Mouse (Mus musculus): Measurements from ENCODE around the gene Wdr1.
"Not testable (repeated sequence)": the region's sequence is repeated elsewhere in the genome, so short reads cannot be mapped to it uniquely, and the experiment has no call there.

The Wdr1 gene

DNA sequence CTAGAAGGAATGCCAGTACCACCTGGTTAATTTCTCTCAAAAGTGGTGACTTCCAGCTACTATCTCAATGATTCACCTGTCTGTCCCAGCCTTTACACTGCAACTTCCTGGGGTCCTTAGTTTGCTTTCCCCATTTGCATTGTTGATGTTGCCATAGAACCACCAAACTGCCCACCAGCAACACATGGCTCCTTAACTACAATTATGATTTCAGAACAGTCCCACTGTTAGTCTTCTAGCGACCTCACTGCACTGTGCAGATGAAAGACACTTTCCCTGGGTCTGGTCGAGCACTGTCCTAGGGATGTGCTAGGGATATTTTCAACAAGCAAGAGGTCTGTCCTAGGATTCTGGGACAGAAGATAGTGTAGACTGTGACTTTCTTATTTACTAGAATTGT, at the start of gene Wdr1:
TSS of gene Wdr1 (minus strand) at position 101 of the 400 bp plus-strand sequence.
- DNase-seq, result no peak

DNA sequence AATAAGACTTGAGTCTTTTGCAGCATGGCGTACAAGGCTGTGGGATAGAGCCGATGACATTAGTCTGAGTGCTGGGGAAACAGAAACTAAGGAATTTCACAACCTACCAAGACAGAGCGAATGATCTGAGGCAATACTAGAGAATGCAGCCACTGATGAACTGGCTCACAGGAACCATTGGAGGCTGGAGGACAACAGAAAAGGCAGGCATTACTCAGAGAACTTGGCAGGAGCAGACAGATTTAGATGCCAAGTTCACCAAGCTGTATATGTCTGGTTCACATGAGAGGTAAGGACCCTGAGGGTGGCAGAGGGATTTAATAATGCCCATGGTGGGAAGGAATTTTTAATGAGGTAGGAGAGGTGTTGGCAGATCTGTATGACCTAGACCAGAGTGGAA, 48.1 kb upstream of the Wdr1 start:
- no peak for DNase-seq

DNA sequence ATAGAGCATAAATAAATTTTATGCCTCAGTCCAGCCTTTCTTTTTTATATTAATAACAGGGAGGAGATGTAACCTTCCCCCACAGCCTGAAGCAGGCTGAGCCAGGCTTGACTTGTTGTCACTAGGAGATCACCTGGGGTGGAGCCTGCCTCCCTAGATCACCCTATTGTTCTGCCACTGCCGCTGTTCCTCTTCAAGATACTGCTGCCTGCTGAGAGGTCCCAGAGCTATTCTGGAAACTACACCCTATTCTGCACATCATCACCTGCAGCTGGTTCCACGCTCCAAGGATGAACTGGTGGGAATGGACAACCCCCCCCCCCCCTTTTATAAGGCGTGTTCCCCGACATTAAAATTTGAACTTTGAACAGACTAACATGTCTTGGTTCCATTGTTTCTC, 45.2 kb upstream of the Wdr1 start:
- not testable (repeated sequence) for DNase-seq

DNA sequence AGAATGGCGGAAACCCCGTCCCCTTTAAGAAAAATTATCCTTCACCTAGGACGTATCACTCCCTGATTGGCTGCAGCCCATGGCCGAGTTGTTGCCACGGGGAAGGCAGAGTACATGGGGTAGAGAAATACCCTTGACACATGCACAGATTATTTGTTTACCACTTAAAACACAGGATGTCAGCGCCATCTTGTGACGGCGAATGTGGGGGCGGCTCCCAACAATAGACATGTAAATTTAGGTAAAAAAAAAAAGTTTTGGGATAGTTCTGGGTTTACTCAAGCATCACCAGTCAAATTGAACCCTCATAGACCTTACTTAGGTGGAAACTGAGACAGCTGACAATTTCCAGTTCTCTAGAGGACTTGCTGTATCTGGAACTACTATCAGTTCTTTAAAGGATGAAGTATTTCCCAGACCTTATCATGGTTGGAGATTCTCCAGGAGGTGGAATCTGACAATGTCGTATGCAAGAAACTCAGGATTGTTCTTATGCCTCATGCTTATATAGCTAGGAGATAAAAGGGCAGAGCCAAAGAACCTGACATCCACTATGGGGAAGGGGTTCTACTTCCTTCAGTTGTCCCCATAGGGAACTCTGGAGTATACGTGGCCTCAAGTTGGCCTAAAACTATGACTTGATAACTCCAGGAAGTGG, 35.8 kb upstream of the Wdr1 start:
- DNase-seq, result no peak

DNA sequence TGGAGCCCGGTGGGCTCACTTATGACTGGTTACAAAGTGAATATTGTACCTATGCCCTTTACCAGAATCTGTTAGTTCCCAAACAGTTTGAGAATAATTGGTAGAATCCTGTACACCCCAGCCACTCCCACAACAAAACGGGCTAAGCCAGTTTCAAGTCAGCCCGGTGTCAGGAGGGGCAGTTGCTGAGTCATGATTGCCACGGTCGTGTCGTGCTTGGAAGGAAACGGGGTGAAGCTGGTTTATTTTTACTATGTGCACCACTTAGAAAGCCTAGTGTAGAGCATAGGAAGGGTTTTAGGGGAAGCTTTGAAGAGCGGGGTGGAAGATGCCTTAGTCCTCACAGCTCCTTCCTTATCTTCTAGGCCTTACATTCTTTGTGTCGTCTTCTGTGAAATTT, 25.9 kb upstream of the Wdr1 start:
- DNase-seq, result peak; percentile 6

DNA sequence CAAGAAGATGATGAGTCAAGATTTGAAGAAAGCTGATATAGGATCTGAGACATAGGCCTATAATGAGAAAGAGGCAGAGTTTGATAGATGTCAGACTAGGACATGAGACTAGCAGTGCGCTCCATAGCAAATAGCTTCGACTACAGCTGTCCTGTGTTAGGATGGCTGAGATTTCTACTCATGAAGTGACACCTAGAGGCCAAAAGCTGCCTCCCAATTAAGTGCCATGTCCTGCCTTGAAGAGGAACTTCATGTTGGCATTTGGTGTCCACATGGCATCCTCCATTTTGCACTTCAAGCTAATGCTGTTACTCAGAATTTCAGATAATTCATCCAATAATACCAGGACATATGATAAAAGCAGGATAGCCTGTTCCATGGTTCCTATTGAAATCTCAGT, 22.4 kb upstream of the Wdr1 start:
- no peak for DNase-seq

DNA sequence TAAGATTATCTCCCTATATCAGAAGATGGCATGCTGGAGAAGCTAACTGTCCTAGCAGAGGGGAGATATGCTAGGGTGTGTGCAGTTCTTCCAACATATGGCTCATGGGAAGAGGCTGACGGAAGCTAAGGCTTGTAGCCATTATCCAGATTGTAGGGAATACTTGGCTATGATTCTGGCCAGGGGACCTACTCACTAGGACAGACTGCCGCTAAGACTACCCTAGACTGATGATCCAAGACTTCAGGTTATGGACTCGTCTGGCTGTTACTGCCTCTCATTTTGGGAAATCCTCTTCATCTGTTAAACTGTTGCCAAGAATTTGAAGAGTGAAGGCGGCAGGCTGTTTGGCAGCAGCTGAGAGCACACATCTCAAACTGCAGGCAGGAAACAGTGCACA, 20.0 kb upstream of the Wdr1 start:
- DNase-seq, result no peak

DNA sequence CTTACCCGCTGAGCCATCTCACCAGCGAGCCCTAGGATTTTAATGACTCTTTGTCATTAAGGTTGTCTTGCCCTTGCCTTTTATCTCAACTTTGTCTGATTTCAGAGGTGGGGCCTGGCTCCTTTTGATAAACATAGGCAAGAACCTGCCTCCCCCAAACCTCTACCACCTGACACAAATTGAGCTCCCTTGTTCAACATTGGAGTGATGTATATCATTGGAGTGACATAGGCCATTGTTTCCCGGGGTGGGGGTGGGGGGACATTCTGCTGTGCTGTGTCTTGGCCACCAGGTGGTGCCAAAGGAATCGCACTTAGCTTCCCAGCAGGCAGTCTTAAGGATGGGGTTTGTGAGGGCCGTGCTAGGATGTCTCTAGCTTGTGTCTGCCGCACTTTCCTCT, 17.7 kb upstream of the Wdr1 start:
- DNase-seq, result peak; percentile 23

DNA sequence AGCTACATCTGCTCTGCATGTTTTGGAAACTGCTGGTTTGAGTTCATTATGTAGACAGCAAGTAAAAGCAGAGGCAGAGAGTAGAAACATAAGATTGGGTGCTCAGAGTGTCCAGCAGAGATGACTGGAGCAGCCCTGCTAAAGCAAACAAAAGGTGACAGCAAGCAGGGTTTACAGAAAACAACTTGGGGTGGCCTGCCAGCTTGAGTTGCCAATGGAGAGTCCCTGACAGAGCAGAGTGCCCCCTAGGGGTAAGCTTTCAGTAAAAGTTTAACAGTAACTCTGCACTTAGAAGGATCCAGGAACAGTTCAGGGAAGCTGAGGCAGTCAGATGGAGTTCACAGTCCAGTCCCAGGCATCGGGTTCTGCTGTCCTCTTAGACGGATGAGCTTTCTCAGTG, 7.9 kb upstream of the Wdr1 start:
- peak; percentile 34 for DNase-seq

DNA sequence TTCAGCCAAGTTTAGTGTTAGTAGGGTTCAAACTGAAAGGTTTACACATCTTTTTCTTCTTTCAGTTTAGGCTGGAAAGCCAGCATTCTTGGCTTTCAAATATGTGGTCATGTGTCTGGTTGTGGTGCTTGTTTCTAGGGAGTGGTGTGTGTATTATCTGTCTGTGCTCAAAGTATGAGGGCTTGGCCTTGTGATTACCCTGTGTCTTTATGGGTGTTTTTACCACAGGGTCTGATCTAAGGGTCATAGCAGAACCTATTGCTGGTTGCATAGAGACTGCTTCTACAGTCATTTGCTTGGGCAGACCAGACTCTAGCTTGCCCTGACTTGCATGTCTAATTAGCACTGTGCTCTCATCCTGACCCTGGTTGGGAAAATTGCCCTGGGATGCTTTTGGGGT, 5.6 kb upstream of the Wdr1 start:
- no peak for DNase-seq

DNA sequence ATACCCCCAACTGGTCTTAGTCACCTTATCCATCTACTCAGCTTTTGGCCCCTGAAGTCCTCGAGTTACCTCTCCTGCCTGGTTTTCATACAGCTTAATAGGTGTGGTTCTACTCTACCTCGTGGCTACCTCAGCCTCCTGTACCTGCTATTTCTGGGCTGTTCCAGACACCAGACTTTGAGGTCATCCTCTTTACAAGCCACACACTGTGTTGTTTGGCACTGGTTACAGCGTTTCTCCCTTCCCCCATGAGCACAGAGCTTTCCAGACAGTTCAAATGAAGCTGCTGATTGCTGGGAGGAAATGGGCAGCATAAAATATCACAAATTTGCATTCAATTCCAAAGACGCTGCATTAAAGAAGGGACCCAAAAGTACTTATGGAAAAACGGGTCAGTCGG, 1.8 kb upstream of the Wdr1 start:
- no peak for DNase-seq

DNA sequence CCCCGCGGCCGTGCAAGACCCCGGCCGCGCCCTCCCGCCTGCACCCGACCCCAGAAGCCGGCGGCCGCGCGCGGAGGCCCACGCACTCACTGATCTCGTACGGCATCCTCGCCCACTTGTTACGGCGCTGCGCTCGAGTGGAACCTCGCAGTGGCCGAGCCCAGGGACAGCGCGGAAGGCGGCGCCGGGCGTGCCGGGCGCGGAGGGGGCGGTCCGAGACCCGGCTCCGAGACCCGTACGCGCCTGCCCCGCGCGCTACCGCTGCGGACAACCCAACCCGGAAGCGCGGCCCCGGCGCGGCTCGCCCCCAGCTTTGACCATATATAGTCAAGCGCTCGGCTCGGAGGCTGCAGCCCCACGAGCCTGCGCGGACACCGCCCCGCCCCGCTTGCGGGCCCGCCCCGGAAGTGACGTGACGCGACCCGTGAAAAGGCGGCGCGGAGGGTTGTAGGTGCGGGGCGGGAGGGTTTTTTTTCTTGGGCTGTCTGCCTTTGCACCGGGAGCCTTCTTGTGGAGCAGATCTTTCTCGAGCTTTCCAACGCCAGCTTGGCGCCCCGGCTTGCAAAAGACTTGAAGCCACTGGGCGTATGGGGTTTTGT, 1.5 kb downstream of the Wdr1 start:
- peak; percentile 100 for DNase-seq

DNA sequence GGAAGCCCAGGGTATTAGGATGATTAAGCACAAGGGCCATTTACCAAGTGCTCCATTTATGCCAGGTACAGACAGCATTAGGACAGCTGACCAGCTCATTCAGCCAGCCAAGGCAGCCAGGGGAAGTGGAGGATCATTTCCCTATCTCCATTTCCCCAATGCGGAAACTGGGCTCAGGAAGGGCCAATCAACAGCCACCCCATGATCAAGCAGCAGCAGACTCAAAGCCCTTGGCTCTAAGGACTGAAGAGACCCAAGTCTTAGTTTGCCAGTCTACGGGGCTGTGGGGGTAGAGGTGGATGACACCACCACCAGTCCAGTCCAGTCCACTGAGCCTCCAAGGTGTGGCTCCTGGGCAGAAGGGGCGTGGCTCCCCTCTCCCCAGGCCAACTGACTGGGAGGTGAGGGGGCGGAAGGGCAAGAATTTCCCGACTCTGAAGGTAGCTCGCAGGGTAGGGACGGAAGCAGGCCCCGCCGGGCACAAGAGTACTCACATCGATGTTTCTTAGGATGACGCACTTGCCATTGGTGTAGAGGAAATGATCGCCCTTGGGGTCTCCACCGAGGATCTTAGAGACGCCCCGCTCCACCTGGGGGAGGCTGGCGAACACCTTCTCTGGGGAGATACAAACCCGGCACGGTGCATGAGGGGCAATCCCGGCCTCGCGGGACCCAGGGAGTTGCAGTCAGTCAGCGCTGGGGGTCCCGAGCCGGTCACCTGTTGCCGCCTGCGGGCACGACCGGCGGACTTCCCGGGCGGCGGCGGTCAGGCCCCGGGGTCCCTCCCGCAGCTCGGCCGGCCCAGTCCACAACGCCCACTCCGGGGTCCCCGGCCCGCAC, 2.2 kb downstream of the Wdr1 start:
- peak; percentile 66 for DNase-seq

DNA sequence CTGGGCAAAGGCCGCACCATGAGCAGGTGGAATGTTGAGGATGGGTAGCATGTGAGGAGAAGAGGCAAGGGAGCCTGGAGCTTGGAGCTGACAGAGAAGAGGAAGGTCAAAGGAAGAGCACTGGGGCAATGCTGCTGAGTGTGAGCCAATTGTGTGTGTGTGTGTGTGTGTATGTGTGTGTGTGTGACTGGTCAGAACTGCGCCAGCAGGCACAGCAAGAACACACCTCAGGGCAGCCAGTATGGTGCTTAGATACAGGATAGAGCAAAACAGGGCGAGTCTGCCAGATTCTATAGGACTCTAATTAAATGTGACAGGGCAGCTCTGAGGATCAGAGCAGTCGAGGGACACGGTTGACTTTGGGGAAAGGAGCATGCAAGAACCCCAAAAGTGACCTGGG, 4.2 kb downstream of the Wdr1 start:
- no peak for DNase-seq

DNA sequence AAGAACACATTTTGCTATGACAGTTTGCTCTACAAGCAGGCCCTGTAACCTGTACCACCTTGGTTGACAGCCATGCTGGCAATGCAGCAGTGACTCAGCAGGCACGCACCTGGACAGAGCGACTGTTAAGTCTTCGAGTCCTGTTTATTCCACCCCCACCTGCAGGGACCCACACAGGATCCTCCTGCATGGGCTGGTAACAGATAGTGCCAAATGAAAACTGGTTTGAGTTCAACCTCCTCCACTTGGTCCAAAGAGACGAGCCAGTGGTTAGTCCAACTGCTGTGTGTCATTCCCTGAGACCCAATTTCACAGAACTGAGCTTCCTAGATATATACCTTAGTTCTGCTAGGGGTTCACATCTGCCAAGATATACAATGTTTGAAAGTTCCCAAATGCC, 5.2 kb downstream of the Wdr1 start:
- DNase-seq, result no peak

DNA sequence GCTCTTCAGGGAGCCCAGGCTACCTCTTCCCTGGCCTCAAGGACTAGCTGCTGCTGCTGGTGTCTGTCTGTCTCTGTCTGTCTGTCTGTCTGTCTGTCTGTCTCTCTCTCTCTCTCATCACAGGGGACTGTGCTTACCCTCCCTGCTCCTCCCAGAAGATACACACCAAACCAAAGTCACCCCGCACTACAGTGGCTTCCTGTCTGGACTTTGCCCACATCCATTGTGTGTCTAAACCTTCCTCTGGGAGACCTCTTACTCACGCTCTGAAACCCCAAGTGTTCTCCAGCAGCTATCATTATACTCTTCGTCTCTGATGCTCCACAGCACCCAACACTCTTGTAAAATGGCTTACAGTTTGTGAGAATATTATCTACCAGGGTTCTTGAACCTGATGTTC, 6.6 kb downstream of the Wdr1 start:
- no peak for DNase-seq

DNA sequence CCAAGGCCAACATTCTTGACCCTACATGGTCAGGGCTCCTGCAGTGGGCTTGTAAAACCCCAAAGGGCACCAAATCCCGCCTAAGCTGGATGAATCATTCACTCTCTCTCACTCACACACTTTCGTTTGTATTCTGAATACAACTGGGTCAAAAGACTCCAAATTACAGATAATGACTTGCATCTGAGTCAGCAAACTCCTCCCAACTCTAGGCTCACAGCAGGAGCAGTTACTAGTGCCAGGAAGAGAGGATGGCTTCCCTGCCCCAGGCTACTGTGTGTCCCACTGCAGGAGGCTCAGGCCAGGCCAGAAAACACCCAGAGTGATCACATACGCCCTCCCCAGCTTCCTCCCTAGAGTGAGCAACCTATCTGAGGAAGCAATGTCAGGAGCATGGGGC, 9.1 kb downstream of the Wdr1 start:
- DNase-seq, result no peak

DNA sequence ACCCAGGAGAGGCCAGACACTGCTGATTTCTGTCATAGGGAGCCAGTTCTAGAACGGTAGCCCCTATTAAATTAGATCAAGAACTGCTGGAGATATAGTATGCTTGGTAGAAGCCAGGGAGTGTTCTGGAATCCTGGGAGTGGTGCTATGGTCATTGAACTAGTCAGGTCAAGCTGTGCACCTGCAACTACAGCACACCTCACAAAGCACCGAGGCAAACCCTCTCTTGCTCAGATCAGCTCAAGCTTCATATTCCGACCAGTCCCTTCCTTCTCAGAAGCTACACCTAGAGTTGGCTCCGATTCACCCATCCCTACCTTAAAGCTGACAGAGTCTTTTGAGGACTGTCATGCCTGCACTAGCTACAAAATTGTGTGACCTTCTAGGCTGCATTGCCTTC, 9.5 kb downstream of the Wdr1 start:
- DNase-seq, result no peak

DNA sequence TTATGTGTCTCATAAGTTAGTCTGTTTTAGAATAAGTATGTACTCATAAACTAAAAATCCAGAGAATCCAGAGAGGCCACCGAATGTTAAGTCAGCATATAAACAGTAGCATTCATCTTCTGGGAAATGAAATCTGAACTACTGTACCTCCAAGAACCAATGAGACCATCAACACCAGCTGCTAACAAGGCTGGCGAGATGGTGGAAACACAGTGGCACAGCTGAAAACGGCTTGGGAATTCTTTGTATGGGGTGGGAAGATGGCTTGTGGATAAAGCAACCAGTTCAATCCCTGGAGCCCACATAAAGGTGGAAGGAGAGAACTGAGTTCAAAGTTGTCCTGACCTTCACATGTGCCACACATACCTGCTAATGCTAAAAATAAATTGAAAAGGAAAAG, 10.4 kb downstream of the Wdr1 start:
- no peak for DNase-seq

DNA sequence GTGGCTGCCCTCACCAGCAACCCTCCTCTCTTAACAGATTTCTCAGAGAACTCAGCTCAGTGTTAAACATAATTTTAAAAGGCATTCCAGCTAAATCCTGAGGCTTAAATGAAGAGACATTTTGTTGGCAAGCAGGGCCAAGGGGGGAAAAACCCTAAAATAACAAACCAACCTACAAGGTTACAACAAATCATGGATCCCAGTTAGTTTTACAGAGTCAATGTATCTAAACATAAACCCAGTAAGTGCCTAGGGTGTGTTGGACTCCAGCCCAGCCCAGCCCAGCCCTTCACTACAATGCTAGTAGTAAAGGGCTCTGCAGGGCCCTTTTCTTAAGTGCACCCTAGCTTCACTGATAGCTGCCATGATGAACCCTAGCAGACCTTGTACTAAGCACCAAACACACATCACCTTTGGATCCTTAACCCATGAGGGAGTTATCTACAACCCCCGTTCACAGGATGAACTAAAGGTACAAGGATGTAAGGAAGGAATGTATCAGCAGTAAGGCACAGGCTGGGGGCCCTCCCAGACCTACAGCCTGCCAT, 12.7 kb downstream of the Wdr1 start:
- no peak for DNase-seq

DNA sequence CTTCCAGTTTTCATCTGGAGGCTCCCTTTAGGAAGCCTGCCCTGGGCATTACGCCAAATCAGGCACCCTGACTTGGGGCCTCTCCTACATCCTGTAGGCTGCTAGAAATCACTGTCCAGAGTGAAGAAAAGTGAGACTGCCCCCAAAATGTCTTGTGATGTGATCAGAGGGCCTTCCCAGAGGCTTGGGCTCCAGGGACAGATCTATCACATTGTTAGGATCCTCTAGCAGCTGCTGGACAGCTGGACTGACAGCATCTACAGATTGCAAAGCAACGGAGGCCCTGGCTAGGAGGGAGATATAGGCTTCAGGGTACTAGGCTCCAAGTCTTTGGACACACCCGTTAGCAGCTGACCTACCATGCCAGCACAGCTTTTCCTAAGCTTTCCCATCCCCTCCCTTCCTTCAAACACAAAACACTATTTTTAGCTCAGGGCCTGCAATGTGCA, 13.5 kb downstream of the Wdr1 start:
- DNase-seq, result no peak

DNA sequence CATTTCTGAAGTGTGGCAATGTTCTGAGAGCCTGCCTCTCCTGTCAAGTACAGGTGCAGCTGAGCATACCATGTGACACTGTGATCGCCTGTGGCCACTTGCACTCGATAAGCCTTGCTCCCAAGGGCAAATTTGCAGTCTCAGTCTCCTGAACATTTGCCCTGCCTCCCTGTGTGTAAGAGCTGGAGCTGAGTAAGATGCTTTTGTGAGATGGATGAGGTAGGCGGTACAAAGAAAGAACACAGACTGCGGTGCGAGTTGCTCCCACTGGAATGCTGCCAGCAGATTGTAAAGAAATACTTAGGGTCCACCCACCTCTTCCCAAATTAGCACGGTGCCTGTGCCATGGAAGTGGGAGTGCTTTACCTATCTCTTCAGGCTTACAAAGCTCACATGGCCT, 15.6 kb downstream of the Wdr1 start:
- DNase-seq, result no peak

DNA sequence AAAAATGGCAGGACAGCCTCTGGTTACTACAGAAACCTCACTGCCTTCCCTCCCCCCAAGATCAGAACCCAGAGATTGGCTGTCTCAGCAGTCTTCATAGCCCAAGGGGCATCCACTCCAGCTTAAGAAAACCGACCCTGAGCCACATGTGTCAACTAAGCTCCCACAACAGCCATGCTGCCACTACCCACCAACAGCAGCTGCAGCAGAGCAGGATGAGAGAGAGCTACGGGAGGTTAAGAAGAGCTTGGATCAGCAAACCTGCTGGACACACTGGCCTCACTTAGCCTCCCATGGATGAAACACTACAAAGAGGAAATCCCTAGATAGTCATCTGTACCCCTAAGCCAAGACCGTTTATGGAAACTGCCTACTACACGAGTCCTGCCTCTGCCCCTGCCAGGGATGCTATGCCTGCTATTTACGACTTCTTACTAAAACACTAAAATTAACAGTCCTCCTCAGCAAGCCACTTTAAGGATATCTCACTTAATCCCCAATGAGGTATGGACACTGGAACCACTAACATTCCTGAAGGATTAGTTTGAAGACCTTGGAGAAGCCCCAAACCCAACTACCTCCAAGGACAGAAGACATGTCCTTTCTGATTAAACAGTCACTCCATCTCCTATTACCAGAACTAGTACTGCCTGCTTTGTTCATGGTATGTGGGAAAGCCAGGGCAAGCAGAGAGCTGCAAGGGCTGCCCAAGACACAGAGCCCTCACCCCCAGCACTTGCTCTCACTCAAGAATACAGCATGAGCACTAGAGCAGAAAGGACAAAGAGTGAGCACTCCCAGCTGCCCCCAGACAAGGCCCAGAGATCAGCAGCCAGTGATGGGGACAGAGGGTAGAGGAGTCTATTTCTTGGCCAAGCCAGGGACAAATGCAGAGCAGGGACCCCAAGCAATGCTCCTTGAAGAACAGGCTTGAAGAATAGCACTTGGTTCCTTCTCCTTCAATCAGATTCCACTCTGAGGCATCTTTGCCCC, 18.3 kb downstream of the Wdr1 start:
- DNase-seq, result no peak
